Mouse (Mus musculus) monocyte, adult 5-6 weeks (primary cell): Measurements from ENCODE around the gene Lamtor3. TPM values are rescaled to one million over a fixed set of nuclear protein-coding genes. Genes with fewer than 3 reads are reported as not detected.

Experiments used
- ATAC-seq: fragments of 153-309, 156-312 bp; replicated peaks from 2 replicates; pipeline ENCODE4 v1.8.0; 2017; ENCODE audit warnings: mild to moderate bottlenecking; ENCODE audit not compliant: low TSS enrichment, insufficient number of reproducible peaks, severe bottlenecking, poor library complexity, low FRiP score
- total RNA-seq: library from RNA; stranded (forward); fragments of 200-1000, 200-491, 200-594 nt; gene quantifications from 3 replicates; pipeline ENCODE4 v1.2.3, GENCODE M21; 2017

Gene Lamtor3
- total RNA-seq, 1 experiment from 2014 or later, result 98.7 TPM

GRCm38 (mm10) chr3:137978233-137978632 lies 59.9 kb downstream of the Lamtor3 start:
- no peak for ATAC-seq

Other genes starting within 250 kb of the Lamtor3 start
- 0.57 TPM in 1 of 3 replicates, not detected in the others for gene Gm21962, start 247.0 kb upstream of the Lamtor3 start, total RNA-seq
- gene H2afz, start 54.0 kb upstream of the Lamtor3 start, total RNA-seq, result 654 to 930 TPM (median 732 TPM) in 3 replicates
- 14.1 to 21.8 TPM (median 15.1 TPM) in 3 replicates for gene Dnajb14, start 50.8 kb upstream of the Lamtor3 start, total RNA-seq
- gene Dapp1, start 63.0 kb downstream of the Lamtor3 start, total RNA-seq, result 99.7 to 113 TPM (median 103 TPM) in 3 replicates
- gene 1110002E22Rik, start 146.5 kb downstream of the Lamtor3 start, total RNA-seq, result not detected in 3 replicates
- 0.57 TPM in 1 of 3 replicates, not detected in the others for gene Gm5105, start 148.9 kb downstream of the Lamtor3 start, total RNA-seq
- gene Trmt10a, start 224.9 kb downstream of the Lamtor3 start, total RNA-seq, result 4.0 to 6.2 TPM (median 4.1 TPM) in 3 replicates
- 0.75 to 2.5 TPM (median 1.8 TPM) in 3 replicates for gene Mttp, start 226.5 kb downstream of the Lamtor3 start, total RNA-seq